Mouse (Mus musculus) regulatory T cell (primary cell): ENCODE results near the gene Osbp2.

Source experiments
- in situ Hi-C: fragments of 300-600 bp; cut with MboI, MseI; formaldehyde crosslinking; loops from one replicate; pipeline ENCODE4 v1.15.1; 2025; ENCODE audit warnings: high pct_unique_total_duplicates

Gene Osbp2

DNA sequence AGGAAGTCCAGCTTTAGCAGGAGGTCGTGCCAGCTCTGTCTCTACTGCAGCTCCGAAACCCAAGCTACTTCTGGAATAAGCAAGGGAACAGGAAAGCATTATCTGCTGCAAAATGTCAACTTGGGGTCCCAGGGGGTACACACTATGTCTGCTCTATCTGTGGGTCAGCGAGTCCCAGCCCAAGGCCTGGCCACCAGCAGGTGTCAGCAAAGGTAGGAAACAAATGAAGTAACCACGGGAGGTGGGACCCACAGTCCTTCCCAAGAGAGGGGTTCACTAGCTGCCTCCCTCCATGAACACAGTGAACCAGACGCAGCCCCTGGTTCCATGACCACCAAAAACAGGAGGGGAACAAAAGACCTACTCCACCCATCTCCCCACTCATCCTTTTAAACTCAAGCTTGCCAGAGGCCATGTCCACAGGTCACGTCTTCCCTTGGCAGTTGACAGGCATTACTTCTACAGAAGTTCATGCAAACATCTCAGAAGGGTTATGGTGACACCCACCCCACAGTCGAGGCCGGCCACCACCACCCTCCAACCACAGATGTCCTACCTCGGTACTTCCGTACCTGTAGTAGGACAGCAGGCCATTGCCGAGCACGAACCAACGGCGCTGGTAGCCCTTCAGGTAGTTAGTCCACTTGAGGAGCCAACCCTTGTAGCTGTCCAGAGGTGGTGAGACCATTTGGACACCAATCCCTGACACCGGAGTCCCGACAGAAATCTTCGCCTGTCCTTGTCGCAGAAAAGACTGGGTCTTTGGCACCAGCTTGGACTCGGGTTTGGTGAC, 846 bp downstream of the Osbp2 start:
- in situ Hi-C loops = no loop called here

DNA sequence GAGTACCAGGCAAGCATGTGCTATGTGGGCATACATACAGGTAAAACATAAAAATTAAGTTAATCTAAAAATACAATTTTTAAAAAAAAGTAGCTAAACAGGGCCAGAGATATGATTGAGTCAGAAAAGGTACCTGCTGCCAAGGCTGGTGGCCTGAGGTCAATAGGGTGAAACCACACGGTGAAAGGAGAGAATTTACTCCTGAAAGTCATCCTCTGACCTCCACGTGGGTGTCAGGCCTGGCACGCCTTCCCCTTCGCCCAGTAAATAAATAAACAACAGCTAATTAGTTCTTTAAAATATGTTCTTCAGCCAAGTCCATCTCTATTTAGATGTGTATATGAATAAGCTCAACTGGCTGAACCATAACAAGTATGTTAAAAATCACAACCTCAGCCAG, 3.3 kb downstream of the Osbp2 start:
- in situ Hi-C loops = no loop called here

DNA sequence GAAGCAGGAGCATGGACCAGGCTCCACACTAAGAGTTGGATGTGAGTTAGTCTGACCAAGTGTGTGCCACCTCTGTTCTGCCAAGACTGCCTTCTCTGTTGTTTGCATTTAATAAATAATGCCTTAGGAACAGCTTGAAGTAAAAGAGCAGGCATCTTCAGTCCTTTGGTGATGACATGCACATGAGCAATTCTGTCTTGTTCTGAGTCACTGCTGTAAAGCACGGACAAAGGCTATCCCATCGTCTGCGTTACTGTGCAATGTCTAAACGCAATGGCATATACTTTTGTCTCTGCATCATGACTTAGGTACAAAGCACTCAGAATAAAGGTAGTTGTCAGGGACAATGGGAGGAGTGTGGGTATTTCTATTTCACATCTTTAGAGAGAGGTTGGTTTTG, 3.9 kb downstream of the Osbp2 start:
- in situ Hi-C loops = no loop called here

DNA sequence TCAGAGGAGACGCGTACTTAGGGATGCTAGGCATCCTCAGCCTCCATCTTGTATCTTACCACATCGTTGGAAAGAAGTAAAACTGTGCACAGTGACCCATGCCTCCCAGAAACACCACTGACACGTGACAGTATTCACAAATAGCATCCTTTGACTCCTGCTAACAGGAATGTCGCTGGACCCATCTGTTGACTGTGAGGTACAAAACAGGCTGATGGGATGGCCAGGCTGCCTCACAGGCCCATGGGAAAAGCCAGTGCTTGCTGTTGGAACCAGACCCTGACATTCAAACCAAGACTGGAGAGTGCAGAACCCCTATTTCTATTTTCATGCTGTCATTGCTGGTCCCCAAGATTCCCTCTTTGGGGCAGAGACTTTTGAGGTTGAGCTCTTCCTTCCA, 5.8 kb downstream of the Osbp2 start:
- in situ Hi-C loops = no loop called here

DNA sequence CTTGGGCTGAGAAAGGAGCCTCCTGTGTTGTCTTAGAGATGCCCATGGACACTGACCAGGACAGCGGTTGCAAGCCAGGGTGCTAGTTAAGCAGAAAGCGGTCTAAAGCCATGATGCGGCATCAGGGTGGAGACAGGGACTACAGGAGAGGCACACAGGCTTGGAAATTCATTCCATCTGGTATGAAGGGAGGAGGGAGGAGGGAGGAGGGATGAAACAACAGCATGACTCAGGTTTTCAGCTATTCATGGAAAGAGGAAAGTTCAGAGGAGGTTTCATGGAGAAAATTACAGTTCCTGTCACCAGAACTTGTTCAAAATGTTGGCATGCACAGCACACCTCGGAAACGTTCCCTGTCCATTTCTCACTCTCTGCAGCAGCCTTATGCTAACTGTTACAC, 7.9 kb downstream of the Osbp2 start:
- in situ Hi-C loops = no loop called here

DNA sequence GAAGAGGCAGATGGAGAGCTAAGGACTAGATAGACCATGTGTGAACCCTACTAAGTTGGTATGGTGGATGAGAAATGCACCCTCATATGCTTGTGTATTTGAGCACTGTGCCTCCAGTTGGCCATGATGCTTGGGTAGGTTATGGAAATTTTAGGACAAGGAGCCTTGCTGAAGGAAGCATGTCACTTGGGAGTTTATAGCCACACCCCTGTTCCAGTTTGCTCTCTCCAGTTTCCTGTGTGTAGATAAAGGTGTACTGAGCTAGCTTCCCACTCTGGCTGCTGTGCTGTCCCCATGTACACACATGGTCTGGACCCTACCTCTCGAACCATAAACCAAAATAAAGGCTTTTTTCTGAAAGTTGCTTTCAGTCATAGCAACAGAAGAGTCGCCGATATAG, 9.5 kb downstream of the Osbp2 start:
- in situ Hi-C loops = no loop called here

DNA sequence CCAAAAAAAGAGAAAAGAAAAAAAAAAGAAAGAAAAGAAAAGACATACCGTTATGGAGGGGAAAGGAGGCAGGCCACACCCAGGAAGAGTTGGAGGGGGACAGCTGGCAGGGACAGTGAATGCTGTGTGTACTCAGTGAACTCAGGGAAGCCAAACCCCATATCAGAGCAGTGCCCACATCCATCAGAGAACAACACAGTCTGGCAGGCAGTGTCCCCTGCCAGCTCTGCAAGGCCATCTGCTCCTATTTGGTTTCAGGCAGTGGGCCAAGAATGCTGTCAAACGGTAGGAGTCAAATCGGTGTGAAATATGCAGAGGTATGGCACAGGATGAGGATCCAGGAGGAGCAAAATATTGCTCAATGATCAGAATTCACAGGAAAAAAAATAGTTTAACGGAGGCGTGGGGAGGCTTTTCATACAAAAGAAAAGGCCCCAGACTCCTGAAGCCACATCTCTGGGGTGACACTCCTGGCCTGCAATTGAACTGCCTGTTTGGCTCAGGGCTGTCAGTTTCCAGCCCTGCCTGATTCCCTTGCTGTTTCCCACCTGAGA, 10.1 kb downstream of the Osbp2 start:
- in situ Hi-C loops = no loop called here

DNA sequence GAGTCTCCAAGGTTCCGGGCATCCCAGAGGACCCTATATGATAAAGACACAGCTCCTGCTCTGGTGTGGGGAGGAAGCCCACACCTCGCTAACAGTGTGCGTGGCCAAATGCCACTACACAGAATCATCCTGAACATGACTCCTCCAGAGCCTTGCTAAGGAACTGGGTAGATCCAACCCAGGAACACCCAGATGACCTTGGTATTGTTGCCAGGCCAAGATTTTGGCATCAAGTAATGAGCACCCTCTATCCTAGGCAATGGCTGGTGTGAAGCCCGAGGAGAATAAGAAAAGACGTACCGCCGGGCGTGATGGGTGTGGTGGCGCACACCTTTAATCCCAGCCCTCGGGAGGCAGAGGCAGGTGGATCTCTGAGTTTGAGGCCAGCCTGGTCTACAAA, 10.7 kb downstream of the Osbp2 start:
- in situ Hi-C loops = no loop called here

DNA sequence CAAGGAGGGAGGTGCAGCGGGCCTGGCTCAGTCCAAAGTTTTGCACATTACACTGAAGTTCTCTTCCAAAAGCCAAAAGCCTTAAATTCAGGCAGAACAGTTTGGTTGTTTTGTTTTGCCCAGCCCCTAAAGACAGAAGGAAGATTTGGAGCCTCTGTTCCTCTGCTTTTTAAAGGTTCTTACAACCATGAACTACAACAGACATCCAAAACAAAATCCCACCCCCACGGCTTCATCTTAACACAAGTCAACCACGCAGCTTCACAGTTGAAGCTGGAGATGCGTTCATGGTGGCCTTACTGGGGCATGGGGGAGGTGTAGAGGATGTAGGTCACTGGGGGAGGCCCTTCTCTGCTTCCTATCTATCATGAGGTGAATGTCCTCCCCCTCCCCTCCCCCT, 11.8 kb downstream of the Osbp2 start:
- in situ Hi-C loops = no loop called here

DNA sequence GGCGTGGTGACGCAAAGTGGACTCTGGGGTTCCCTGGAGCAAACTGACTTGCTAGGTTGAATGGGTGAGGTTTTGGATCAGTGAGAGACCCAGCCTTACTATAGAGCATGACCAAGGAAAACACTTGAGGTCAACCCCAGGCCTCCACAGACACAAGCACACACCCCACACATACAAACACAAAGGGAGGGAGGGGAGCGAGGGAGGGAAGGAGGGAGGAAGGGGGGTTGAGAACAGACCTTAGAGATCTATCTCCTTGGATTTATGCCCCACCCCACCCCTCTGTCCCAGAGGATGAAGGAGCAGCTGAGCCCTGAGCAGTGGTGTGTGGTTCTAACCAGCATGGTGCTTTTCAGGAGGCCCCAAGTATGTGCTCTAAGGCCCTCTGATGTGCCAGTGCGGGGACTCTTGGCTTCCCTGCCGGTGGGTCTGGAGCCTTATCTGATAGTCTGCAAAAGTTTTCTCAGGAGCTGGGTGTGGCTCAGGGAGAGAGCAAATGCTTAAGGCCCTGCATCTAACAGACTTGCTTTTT, 12.9 kb downstream of the Osbp2 start:
- in situ Hi-C loops = no loop called here

DNA sequence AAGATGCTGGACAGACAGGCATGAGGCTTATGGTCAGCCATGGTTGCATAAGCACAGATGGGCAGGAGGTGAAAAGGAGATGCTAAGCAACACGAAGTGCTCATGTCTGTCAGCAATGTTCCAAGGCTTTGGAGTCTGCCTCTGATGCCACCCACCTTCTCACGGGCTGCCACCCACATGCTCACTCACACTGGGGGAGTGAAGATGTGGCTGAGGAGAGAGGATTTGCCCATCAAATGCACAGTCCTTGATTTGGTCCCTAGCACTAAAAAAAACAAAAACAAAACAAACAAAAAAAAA, 13.4 kb downstream of the Osbp2 start:
- in situ Hi-C loops = no loop called here

DNA sequence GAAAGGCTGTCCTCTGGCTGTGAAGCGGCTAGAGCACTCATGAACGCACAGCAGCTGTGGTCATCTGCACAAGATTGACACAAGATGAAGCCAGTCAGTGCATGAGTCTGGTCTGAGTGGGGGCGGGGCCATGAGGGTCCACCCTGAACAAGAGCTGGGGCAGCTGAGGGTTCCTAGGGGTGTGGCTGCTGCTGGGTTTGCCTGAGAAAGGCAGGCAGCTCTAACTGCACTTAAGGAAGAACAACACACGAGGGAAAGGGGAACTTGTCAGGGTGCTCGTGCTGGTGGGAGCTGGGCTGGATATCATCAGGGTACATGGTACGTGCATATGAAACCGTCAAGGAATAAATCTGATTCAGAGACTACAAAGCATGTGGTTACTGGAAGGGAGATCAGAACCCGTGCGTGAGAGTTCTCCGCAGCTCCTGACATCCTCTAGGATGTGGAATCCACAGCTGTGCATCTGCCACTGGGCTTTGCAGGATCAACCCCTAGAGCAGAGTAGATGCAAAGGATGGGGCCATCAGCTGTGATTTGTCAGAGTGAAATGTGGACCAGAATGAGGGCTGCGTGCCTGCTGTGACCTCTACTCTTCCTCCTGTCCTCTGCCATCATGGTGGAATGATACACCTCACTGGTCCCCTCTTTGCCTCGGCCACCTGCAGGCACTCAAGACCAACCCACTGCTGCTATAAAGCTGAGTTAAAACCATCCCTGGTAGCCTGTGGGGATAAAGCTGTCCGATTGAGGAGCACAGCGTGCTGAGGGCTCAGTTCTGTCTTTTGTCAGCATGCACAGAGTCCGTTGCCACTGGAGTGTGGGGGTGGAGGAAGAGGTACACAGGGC, 14.0 kb downstream of the Osbp2 start:
- in situ Hi-C loops = no loop called here

DNA sequence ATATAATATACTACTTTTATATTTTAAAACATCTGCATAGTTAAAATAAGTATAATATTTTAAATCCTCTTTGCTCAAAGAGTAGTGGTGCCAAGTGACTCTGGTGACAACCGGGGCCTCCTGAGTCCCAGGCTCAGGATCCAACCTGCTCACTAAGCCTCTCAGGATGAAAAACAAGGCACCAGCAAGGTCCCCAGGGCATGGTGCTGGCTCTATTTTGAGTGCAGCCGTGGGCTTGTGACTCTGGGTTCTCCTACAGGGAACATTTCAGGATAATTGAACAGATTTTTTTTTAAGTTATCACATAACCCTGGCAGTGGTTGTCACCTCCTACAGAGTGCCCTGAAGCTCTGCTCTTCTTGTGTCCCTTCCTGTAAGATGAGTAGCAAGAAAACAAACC, 17.4 kb downstream of the Osbp2 start:
- in situ Hi-C loops = no loop called here

DNA sequence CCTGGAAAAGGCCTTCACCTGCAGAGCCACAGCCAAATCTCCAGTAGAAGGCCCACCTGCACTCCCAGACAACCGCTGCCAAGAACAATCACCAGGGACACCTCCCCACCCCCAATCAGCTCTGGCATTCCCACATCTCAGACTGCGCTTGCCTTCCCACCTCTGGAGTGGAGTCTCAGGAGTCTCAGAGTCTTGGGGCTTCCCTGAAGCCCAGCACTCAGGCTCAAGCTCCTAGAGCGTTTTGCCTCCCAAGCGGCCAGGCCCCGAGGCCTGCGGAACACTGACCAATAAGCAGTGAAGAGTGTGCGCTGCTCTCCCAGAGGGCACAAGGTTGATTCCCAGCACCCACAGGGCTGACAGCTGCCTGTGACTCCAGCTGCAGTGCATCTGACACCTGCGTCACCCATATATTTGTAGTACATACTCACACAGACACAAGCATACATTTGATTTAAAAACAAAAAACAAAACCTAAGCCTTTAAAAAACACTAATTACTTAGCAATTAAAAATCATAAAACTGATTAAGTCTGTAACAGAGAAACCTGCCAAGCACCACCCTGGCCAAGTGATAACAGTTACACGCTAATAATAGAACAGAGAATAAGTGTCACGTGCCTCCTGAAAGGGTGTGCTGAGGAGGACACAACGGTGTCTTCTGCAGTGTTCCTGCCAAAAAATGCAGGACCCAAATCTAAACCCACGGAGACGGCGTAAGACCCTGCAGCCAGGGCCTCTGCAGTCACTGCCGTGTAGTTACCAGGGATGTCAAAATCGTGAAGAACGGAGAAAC, 19.6 kb downstream of the Osbp2 start:
- in situ Hi-C loops = no loop called here

DNA sequence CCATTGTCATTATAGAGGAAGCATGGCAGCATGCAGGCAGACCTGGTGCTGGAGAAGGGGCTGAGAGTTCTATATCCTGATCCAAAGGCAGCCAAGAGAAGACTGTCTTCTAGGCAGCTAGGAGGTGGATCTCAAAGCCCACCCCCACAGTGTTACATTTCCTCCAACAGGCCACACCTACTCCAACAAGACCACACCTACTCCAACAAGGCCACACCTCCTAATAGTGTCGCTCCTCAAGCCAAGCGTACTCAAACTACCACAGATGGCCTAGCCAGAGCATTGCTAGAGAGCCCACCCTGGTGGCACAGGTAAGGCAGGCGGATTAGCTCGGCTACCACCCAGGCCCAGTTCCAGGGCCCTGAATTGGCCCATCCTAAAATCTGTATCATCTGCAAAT, 28.4 kb downstream of the Osbp2 start:
- in situ Hi-C loops = no loop called here

DNA sequence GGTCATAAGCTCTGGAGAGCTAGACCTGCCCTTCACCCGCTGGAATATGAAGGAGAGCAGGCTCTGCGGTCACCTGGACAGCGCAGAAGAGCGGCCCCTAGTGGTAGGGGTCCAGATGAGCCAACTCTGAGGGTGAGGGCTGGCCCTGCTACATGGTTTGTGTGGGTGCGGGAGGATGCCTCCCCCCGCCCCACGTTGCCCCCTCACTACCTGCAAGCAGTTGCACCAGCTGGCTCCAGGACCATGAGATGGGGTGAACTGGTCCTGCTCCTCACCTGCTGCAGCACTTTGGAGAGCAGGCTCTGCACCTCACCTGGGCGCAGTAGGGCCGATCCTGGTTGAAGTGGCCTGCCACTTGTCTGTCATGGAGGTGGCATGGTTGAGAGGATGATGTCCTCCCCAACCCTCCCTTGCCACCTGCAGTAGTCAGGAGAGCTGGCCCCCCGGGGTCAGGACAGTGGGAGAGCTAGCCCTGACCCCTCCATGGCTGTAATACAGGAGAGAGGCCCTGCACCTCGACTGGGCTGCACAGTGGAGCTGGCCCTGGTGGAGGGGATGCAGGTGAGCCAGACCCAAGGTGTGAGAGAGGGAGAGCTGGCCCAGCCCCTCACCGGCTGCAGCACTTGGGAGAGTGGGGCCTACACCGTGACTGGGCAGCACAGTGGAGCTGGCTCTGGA, 29.1 kb downstream of the Osbp2 start:
- in situ Hi-C loops = no loop called here

DNA sequence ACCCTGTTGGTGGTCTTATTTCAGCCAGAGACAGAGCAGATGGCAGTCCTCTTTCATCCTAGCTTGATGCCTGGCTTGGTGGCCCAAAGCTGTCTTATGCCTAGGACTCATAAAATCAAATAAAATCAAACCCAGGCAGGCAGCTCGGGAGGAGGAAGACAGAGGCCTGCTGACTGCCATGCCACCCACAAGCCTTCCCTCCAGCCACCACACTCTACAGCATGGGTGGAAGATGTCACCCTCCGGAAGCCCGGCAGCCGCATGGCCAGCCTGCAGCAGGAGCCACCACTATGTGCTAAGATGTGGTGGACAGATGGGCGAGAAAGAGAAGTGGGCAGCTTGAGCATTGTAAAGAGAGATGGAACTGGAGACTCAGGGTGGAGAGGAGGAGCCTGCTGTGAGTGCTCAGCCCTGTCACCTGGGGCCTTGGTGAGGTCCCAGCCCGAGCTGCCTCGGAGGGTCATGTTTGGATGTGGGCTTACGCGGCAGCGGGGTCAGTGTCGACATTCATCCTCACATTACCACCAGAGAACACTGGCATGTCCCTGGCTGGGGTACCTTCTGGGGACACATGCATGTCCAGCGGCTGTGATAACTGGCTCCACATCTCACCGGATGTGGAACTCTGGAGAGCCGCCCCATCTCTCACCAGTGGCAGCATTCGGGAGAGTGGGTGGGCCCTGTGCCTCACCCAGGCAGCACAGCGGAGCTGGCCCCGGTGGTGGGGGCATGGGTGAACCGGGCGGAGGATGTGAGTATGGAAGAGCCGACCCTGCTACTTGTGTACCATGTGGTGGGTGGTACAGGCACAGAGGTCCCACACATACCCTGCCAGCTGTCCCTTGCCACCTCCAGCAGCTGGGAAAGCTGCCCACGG, 29.9 kb downstream of the Osbp2 start:
- in situ Hi-C loops = no loop called here

DNA sequence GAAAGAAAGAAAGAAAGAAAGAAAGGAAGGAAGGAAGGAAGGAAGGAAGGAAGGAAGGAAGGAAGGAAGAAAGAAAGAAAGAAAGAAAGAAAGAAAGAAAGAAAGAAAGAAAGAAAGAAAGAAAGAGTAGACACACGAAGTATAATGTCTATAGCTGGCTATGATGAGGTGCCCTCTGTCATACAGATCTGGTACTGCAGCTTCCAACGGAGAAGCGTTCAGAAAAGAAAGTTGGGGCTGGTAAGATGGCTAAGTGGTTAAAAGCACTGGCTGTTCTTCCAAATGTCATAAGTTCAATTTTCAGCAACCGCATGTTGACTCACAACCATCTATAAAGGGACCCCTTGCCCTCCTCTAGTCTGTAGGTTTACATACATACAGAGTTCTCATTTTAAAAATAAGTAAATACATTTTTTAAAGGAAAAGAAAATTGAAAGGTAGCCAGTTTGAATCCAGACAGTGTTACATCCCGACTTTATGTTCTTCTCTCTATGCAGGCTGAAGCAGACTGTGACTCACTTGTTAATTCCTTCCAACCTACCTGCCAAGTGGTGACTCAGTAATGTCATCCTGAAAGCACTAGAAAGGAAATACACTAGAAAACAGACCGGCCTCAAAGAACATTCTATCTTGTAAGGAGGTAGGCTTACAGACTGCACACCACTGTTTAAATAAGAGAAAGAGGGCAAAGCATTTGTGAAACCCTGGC, 31.4 kb downstream of the Osbp2 start:
- in situ Hi-C loops = no loop called here

DNA sequence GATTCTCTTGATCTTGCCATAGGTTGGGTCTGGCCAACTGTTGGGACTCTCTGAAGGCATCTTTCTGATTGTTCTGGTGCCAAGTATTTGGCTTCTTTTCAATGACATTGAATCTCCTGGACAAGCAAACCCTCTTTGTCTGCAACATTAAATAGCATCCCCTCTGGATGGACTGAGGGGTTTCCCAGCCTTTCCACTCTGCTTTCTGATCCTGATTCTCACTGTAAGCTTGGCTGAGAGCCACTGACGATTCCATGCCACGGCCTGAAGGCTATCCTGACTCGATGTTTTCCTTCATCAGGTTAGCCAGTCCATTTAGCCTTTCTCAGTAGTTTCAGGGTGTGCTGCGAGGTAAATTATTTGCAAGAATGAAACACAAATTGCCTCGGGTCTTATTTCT, 34.0 kb downstream of the Osbp2 start:
- in situ Hi-C loops = no loop called here

DNA sequence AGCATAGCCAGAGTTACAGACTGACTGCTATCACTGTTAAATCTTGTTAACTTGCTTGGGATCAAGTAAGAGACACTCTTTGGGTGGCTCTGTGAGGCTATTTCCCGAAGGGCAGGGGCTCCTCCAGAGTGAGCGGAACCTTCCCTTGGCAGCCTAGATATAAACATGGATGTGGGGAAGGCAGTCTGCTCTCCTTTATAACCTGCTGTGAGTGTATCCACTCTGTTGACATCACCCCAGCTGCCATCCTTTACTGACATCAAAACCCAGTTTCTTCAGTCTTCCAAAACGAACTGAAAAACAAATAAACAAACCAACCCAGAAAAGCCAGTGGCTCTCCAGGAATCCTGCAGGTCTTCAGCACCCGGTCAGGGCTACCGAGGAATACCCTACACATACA, 39.6 kb downstream of the Osbp2 start:
- in situ Hi-C loops = no loop called here
